Mouse (Mus musculus) limb, embryonic 12.5 days (tissue): ENCODE measurements around the gene Kirrel3. TPM values are rescaled to one million over a fixed set of nuclear protein-coding genes. Genes with fewer than 3 reads are reported as not detected.

Experiments
- ATAC-seq: fragments of 200-750 bp; cut with Nextera tagmentation; 2 replicates; pipeline ENCODE4 v1.8.0; 2017; ENCODE audit warnings: low read depth, moderate TSS enrichment; ENCODE audit not compliant: insufficient number of reproducible peaks, insufficient read depth, low FRiP score, low TSS enrichment
- H3K27ac ChIP-seq: fragments of 300-500 bp; sonication (generic); 2 replicates; pipeline ENCODE4 v1.5.1; 2016; ENCODE audit warnings: mild to moderate bottlenecking, moderate library complexity
- H3K27me3 ChIP-seq: fragments of 300-500 bp; sonication (generic); 2 replicates; pipeline ENCODE4 v1.6.1; 2016; ENCODE audit warnings: mild to moderate bottlenecking, moderate library complexity
- H3K36me3 ChIP-seq: fragments of 300-500 bp; sonication (generic); 2 replicates; pipeline ENCODE4 v1.6.1; 2016; ENCODE audit warnings: mild to moderate bottlenecking, moderate library complexity
- H3K4me1 ChIP-seq: fragments of 300-500 bp; sonication (generic); replicated peaks from 2 replicates; pipeline ENCODE4 v1.6.1; 2016
- H3K4me2 ChIP-seq: fragments of 300-500 bp; sonication (generic); 2 replicates; pipeline ENCODE4 v1.6.1; 2016; ENCODE audit warnings: mild to moderate bottlenecking, moderate library complexity
- H3K4me3 ChIP-seq: fragments of 300-500 bp; sonication (generic); replicated peaks from 2 replicates; pipeline ENCODE4 v1.5.1; 2016; ENCODE audit warnings: mild to moderate bottlenecking
- H3K9ac ChIP-seq: fragments of 300-500 bp; sonication (generic); replicated peaks from 2 replicates; pipeline ENCODE4 v1.6.1; 2016; ENCODE audit warnings: mild to moderate bottlenecking, moderate library complexity
- H3K9me3 ChIP-seq: fragments of 300-500 bp; sonication (generic); 2 replicates; pipeline ENCODE4 v1.6.1; 2016; ENCODE audit warnings: mild to moderate bottlenecking, moderate library complexity
- WGBS: fragments of 180-500 bp; shearing (Covaris S2); methylation state at CpG from one replicate; pipeline ENCODE4 v1.1.7; 2016; 5-methylcytosine and 5-hydroxymethylcytosine counted together
- polyA plus RNA-seq: library from polyadenylated mRNA; unstranded; fragments of >200 nt; fragmentation: Nextera tagmentation; extraction: Ambion mirVana; gene quantifications from 2 replicates; pipeline ENCODE4 v1.2.1, GENCODE M21; 2016

Kirrel3 gene
- polyA plus RNA-seq, 1 experiment from 2014 or later = 7.8 TPM

- Histone ChIP-seq H3K36me3 (no peaks in the 10 kb centered on the region), H3K27me3 (no peaks in the 10 kb centered on the region), H3K9ac (no peak overlapping the region), H3K27ac (no peak overlapping the region), H3K4me1 (peaks cover 5% of the 10 kb centered on the region), H3K4me2 (no peak overlapping the region), H3K4me3 (no peak overlapping the region), H3K9me3 (no peaks in the 10 kb centered on the region)
- WGBS = 25% methylated on average over 4 of the region's 4 CpGs
- no peak for ATAC-seq
Measured at GRCm38 (mm10) chr9:34752801-34753170, 267.1 kb downstream of the Kirrel3 start.

- no peaks in the 10 kb centered on the region for H3K9me3 ChIP-seq
- ATAC-seq = no peak
- H3K36me3 ChIP-seq = no peaks in the 10 kb centered on the region
- no peak overlapping the region for H3K27ac ChIP-seq
- no peak overlapping the region for H3K9ac ChIP-seq
- H3K4me3 ChIP-seq = no peak overlapping the region
- WGBS = 74% methylated on average over 5 of the region's 5 CpGs
- H3K4me2 ChIP-seq = no peak overlapping the region
- peaks cover 5% of the 10 kb centered on the region for H3K4me1 ChIP-seq
- no peaks in the 10 kb centered on the region for H3K27me3 ChIP-seq
Measured at GRCm38 (mm10) chr9:34753891-34754290, 268.2 kb downstream of the Kirrel3 start.

- no peak overlapping the region for H3K4me2 ChIP-seq
- no peaks in the 10 kb centered on the region for H3K27me3 ChIP-seq
- H3K27ac ChIP-seq = no peak overlapping the region
- no peak overlapping the region for H3K4me3 ChIP-seq
- H3K36me3 ChIP-seq = no peaks in the 10 kb centered on the region
- 83% methylated on average over 6 of the region's 6 CpGs for WGBS
- ATAC-seq = no peak
- no peaks in the 10 kb centered on the region for H3K9me3 ChIP-seq
- H3K4me1 ChIP-seq = peaks cover 5% of the 10 kb centered on the region
- no peak overlapping the region for H3K9ac ChIP-seq
Measured at GRCm38 (mm10) chr9:34754523-34755097, 268.9 kb downstream of the Kirrel3 start.

GRCm38 (mm10) chr9:34756055-34756454 lies 270.4 kb downstream of the Kirrel3 start:
- no peak for ATAC-seq
- Histone ChIP-seq H3K4me1 (peaks cover 1% of the 10 kb centered on the region), H3K36me3 (no peaks in the 10 kb centered on the region), H3K9ac (no peak overlapping the region), H3K4me2 (no peak overlapping the region), H3K4me3 (no peak overlapping the region), H3K9me3 (no peaks in the 10 kb centered on the region), H3K27ac (no peak overlapping the region), H3K27me3 (no peaks in the 10 kb centered on the region)
- 90% methylated on average over 7 of the region's 7 CpGs for WGBS

- 61% methylated on average over 5 of the region's 5 CpGs for WGBS
- Histone ChIP-seq H3K4me3 (no peak overlapping the region), H3K36me3 (no peaks in the 10 kb centered on the region), H3K9me3 (no peaks in the 10 kb centered on the region), H3K4me1 (no peaks in the 10 kb centered on the region), H3K9ac (no peak overlapping the region), H3K27me3 (no peaks in the 10 kb centered on the region), H3K27ac (no peak overlapping the region), H3K4me2 (no peak overlapping the region)
- no peak for ATAC-seq
Measured at GRCm38 (mm10) chr9:34758925-34759324, 273.2 kb downstream of the Kirrel3 start.

- ATAC-seq = no peak
- 60% methylated on average over 3 of the region's 3 CpGs for WGBS
- no peaks in the 10 kb centered on the region for H3K27me3 ChIP-seq
Measured at GRCm38 (mm10) chr9:34760521-34760920, 274.8 kb downstream of the Kirrel3 start.

GRCm38 (mm10) chr9:34766792-34767623 lies 281.3 kb downstream of the Kirrel3 start:
- no peaks in the 10 kb centered on the region for H3K36me3 ChIP-seq
- no peak overlapping the region for H3K27ac ChIP-seq
- no peak overlapping the region for H3K4me3 ChIP-seq
- H3K27me3 ChIP-seq = no peaks in the 10 kb centered on the region
- H3K4me1 ChIP-seq = no peaks in the 10 kb centered on the region
- H3K4me2 ChIP-seq = no peak overlapping the region
- no peak overlapping the region for H3K9ac ChIP-seq
- H3K9me3 ChIP-seq = peaks cover 13% of the 10 kb centered on the region; the same call in 1 of the 2 replicates
- 44% methylated on average over 7 of the region's 7 CpGs for WGBS
- no peak for ATAC-seq

More at GRCm38 (mm10) chr9:34760521-34760920, 274.8 kb downstream of the Kirrel3 start:
- H3K4me3 ChIP-seq = no peak overlapping the region
- no peak overlapping the region for H3K27ac ChIP-seq
- H3K36me3 ChIP-seq = no peaks in the 10 kb centered on the region
- no peaks in the 10 kb centered on the region for H3K4me1 ChIP-seq
- no peak overlapping the region for H3K9ac ChIP-seq
- no peak overlapping the region for H3K4me2 ChIP-seq
- H3K9me3 ChIP-seq = no peaks in the 10 kb centered on the region

GRCm38 (mm10) chr9:34768961-34769360 lies 283.3 kb downstream of the Kirrel3 start:
- ATAC-seq = no peak
- WGBS = 84% methylated on average over 2 of the region's 2 CpGs
- no peaks in the 10 kb centered on the region for H3K4me1 ChIP-seq

GRCm38 (mm10) chr9:34770951-34771350 lies 285.3 kb downstream of the Kirrel3 start:
- Histone ChIP-seq H3K27ac (no peak overlapping the region), H3K9ac (no peak overlapping the region), H3K27me3 (no peaks in the 10 kb centered on the region), H3K4me2 (no peak overlapping the region), H3K4me3 (no peak overlapping the region), H3K36me3 (no peaks in the 10 kb centered on the region), H3K9me3 (peaks cover 13% of the 10 kb centered on the region; the same call in 1 of the 2 replicates), H3K4me1 (peaks cover under 1% of the 10 kb centered on the region; the same call in 1 of the 2 replicates)
- no peak for ATAC-seq
- 90% methylated on average over 4 of the region's 4 CpGs for WGBS

More at GRCm38 (mm10) chr9:34768961-34769360, 283.3 kb downstream of the Kirrel3 start:
- Histone ChIP-seq H3K9ac (no peak overlapping the region), H3K36me3 (no peaks in the 10 kb centered on the region), H3K9me3 (peaks cover 13% of the 10 kb centered on the region; the same call in 1 of the 2 replicates), H3K4me3 (no peak overlapping the region), H3K27me3 (no peaks in the 10 kb centered on the region), H3K4me2 (no peak overlapping the region), H3K27ac (no peak overlapping the region)

GRCm38 (mm10) chr9:34771401-34771800 lies 285.7 kb downstream of the Kirrel3 start:
- Histone ChIP-seq H3K4me2 (no peak overlapping the region), H3K9me3 (peaks cover 13% of the 10 kb centered on the region; the same call in 1 of the 2 replicates), H3K4me3 (no peak overlapping the region), H3K4me1 (peaks cover 5% of the 10 kb centered on the region), H3K9ac (no peak overlapping the region), H3K27me3 (no peaks in the 10 kb centered on the region), H3K27ac (no peak overlapping the region), H3K36me3 (no peaks in the 10 kb centered on the region)
- no peak for ATAC-seq

- H3K4me1 ChIP-seq = peaks cover 11% of the 10 kb centered on the region
- H3K36me3 ChIP-seq = no peaks in the 10 kb centered on the region
- H3K27ac ChIP-seq = no peak overlapping the region
- peaks cover 13% of the 10 kb centered on the region; the same call in 1 of the 2 replicates for H3K9me3 ChIP-seq
- no peak overlapping the region for H3K4me3 ChIP-seq
- H3K4me2 ChIP-seq = no peak overlapping the region
- H3K27me3 ChIP-seq = no peaks in the 10 kb centered on the region
- H3K9ac ChIP-seq = no peak overlapping the region
- WGBS = 68% methylated on average over 9 of the region's 9 CpGs
- ATAC-seq = no peak
Measured at GRCm38 (mm10) chr9:34772022-34772437, 286.3 kb downstream of the Kirrel3 start.
